Mouse (Mus musculus) intestine, embryonic 16.5 days (tissue): Measurements from ENCODE around the gene Rundc1. TPM values are rescaled to one million over a fixed set of nuclear protein-coding genes. Genes with fewer than 3 reads are reported as not detected.

Experiments
- ATAC-seq: fragments of 200-750 bp; cut with Nextera tagmentation; 2 replicates; pipeline ENCODE4 v1.8.0; 2017; ENCODE audit warnings: moderate TSS enrichment, moderate library complexity
- H3K27ac ChIP-seq: fragments of 300-500 bp; sonication (generic); 2 replicates; pipeline ENCODE4 v1.5.1; 2014; ENCODE audit warnings: mild to moderate bottlenecking, low read length
- H3K27me3 ChIP-seq: fragments of 300-500 bp; sonication (generic); replicated peaks from 2 replicates; pipeline ENCODE4 v1.6.1; 2014; ENCODE audit warnings: low read length, control low read depth, mixed read lengths; ENCODE audit not compliant: control insufficient read depth, insufficient read depth
- H3K36me3 ChIP-seq: fragments of 300-500 bp; sonication (generic); 2 replicates; pipeline ENCODE4 v1.6.1; 2014; ENCODE audit warnings: low read length, control low read depth; ENCODE audit not compliant: control insufficient read depth, insufficient read depth
- H3K4me1 ChIP-seq: fragments of 300-500 bp; sonication (generic); 2 replicates; pipeline ENCODE4 v1.6.1; 2014; ENCODE audit warnings: low read length, control low read depth, mixed read lengths; ENCODE audit not compliant: control insufficient read depth, insufficient read depth
- H3K4me2 ChIP-seq: fragments of 300-500 bp; sonication (generic); 2 replicates; pipeline ENCODE4 v1.6.1; 2014; ENCODE audit warnings: low read depth, low read length, control low read depth
- H3K4me3 ChIP-seq: fragments of 300-500 bp; sonication (generic); 2 replicates; pipeline ENCODE4 v1.5.1; 2014; ENCODE audit warnings: mild to moderate bottlenecking, low read length
- H3K9ac ChIP-seq: fragments of 300-500 bp; sonication (generic); 2 replicates; pipeline ENCODE4 v1.6.1; 2014; ENCODE audit warnings: low read depth, low read length
- H3K9me3 ChIP-seq: fragments of 300-500 bp; sonication (generic); 2 replicates; pipeline ENCODE4 v1.6.1; 2016; ENCODE audit warnings: low read length, control low read depth; ENCODE audit not compliant: control insufficient read depth
- WGBS: fragments of 180-500 bp; shearing (Covaris S2); extraction: QIAGEN DNeasy Blood & Tissue Kit; methylation state at CpG from one replicate; pipeline ENCODE4 v1.1.7; 2014; 5-methylcytosine and 5-hydroxymethylcytosine counted together
- microRNA-seq: library from miRNA; unstranded; fragments of <30 nt; microRNA quantifications from one replicate; pipeline ENCODE4, GENCODE M21; 2016
- polyA plus RNA-seq: library from polyadenylated mRNA; unstranded; fragments of >200 nt; fragmentation: Nextera tagmentation; extraction: Ambion mirVana; gene quantifications from 2 replicates; pipeline ENCODE4 v1.2.1, GENCODE M21; 2015

Gene Rundc1
- polyA plus RNA-seq, 1 experiment from 2014 or later = 16.6 TPM

GRCm38 (mm10) chr11:101477552-101478211 lies 52.8 kb downstream of the Rundc1 start:
- H3K27ac ChIP-seq = no peak overlapping the region
- no peak for ATAC-seq
- 57% methylated on average over 10 of the region's 10 CpGs for WGBS

GRCm38 (mm10) chr11:101479171-101479635 lies 54.3 kb downstream of the Rundc1 start:
- Histone ChIP-seq H3K4me3 (peak overlapping the region; percentile 16; the same call in 1 of the 2 replicates), H3K4me2 (peak overlapping the region; percentile 42), H3K9ac (peak overlapping the region; percentile 51; the same call in 1 of the 2 replicates), H3K27me3 (no peaks in the 10 kb centered on the region), H3K4me1 (peaks cover 20% of the 10 kb centered on the region), H3K27ac (peak overlapping the region; percentile 9; the same call in 1 of the 2 replicates), H3K36me3 (no peaks in the 10 kb centered on the region), H3K9me3 (no peaks in the 10 kb centered on the region)
- ATAC-seq = peak; percentile 25; the same call in 1 of the 2 replicates
- WGBS = 12% methylated on average over 18 of the region's 18 CpGs

More at GRCm38 (mm10) chr11:101477552-101478211, 52.8 kb downstream of the Rundc1 start:
- H3K9me3 ChIP-seq = no peaks in the 10 kb centered on the region
- H3K27me3 ChIP-seq = no peaks in the 10 kb centered on the region
- H3K4me1 ChIP-seq = peaks cover 19% of the 10 kb centered on the region
- no peak overlapping the region for H3K9ac ChIP-seq
- H3K4me3 ChIP-seq = no peak overlapping the region
- no peaks in the 10 kb centered on the region for H3K36me3 ChIP-seq
- H3K4me2 ChIP-seq = no peak overlapping the region

GRCm38 (mm10) chr11:101480912-101481311 lies 56.0 kb downstream of the Rundc1 start:
- H3K27ac ChIP-seq = peak overlapping the region; percentile 76
- no peak overlapping the region for H3K9ac ChIP-seq
- H3K4me1 ChIP-seq = peaks cover 22% of the 10 kb centered on the region
- H3K9me3 ChIP-seq = no peaks in the 10 kb centered on the region
- no peaks in the 10 kb centered on the region for H3K36me3 ChIP-seq
- WGBS = 14% methylated on average over 6 of the region's 6 CpGs
- peak; percentile 85 for ATAC-seq
- H3K4me3 ChIP-seq = no peak overlapping the region
- H3K27me3 ChIP-seq = no peaks in the 10 kb centered on the region
- H3K4me2 ChIP-seq = no peak overlapping the region

GRCm38 (mm10) chr11:101483804-101484203 lies 58.9 kb downstream of the Rundc1 start:
- H3K9ac ChIP-seq = no peak overlapping the region
- H3K27me3 ChIP-seq = no peaks in the 10 kb centered on the region
- peaks cover 24% of the 10 kb centered on the region for H3K4me1 ChIP-seq
- 32% methylated on average over 3 of the region's 3 CpGs for WGBS
- no peaks in the 10 kb centered on the region for H3K9me3 ChIP-seq
- H3K4me3 ChIP-seq = no peak overlapping the region
- H3K36me3 ChIP-seq = 0 out of 2 replicates have a peak, but pooled peaks cover 6% of the 10 kb centered on the region
- no peak for ATAC-seq
- no peak overlapping the region for H3K4me2 ChIP-seq
- peak overlapping the region; percentile 21 for H3K27ac ChIP-seq

- H3K27me3 ChIP-seq = no peaks in the 10 kb centered on the region
- 0 out of 2 replicates have a peak, but pooled peaks cover 6% of the 10 kb centered on the region for H3K36me3 ChIP-seq
- no peak overlapping the region for H3K9ac ChIP-seq
- H3K9me3 ChIP-seq = no peaks in the 10 kb centered on the region
- H3K4me1 ChIP-seq = peaks cover 20% of the 10 kb centered on the region
- H3K27ac ChIP-seq = no peak overlapping the region
- no peak for ATAC-seq
- H3K4me3 ChIP-seq = no peak overlapping the region
- H3K4me2 ChIP-seq = no peak overlapping the region
- WGBS = 43% methylated on average over 6 of the region's 6 CpGs
Measured at GRCm38 (mm10) chr11:101484245-101484644, 59.4 kb downstream of the Rundc1 start.

GRCm38 (mm10) chr11:101484814-101485213 lies 59.9 kb downstream of the Rundc1 start:
- no peak overlapping the region for H3K4me3 ChIP-seq
- 69% methylated on average over 7 of the region's 7 CpGs for WGBS
- no peak for ATAC-seq
- H3K9me3 ChIP-seq = no peaks in the 10 kb centered on the region
- no peak overlapping the region for H3K4me2 ChIP-seq
- no peak overlapping the region for H3K9ac ChIP-seq
- no peak overlapping the region for H3K27ac ChIP-seq
- no peaks in the 10 kb centered on the region for H3K27me3 ChIP-seq
- 0 out of 2 replicates have a peak, but pooled peaks cover 6% of the 10 kb centered on the region for H3K36me3 ChIP-seq
- peaks cover 14% of the 10 kb centered on the region for H3K4me1 ChIP-seq

Small RNA genes lying within 50 kb of the gene (microRNA-seq; reads per million reads assigned to microRNA genes)
- gene Mir6929 = not detected

Other genes with a start within 250 kb of the Rundc1 start
- gene Ccr10, start 249.6 kb upstream of the Rundc1 start, polyA plus RNA-seq = 0.20 and 0.29 TPM in 2 replicates
- gene Ezh1, start 198.6 kb upstream of the Rundc1 start, polyA plus RNA-seq = 16.2 and 18.8 TPM in 2 replicates
- gene Ramp2, start 179.1 kb upstream of the Rundc1 start, polyA plus RNA-seq = 87.8 and 95.1 TPM in 2 replicates
- 152 and 155 TPM in 2 replicates for gene Vps25, start 171.4 kb upstream of the Rundc1 start, polyA plus RNA-seq
- 10.2 and 10.8 TPM in 2 replicates for gene Wnk4, start 164.5 kb upstream of the Rundc1 start, polyA plus RNA-seq
- 0.84 and 1.0 TPM in 2 replicates for gene Cntd1, start 146.1 kb upstream of the Rundc1 start, polyA plus RNA-seq
- 258 and 278 TPM in 2 replicates for gene Coa3, start 146.0 kb upstream of the Rundc1 start, polyA plus RNA-seq
- 136 and 145 TPM in 2 replicates for gene Becn1, start 122.8 kb upstream of the Rundc1 start, polyA plus RNA-seq
- 119 and 125 TPM in 2 replicates for gene Psme3, start 108.9 kb upstream of the Rundc1 start, polyA plus RNA-seq
- 0.86 and 0.88 TPM in 2 replicates for gene Aoc2, start 100.0 kb upstream of the Rundc1 start, polyA plus RNA-seq
- 2.4 and 2.7 TPM in 2 replicates for gene Aoc3, start 94.5 kb upstream of the Rundc1 start, polyA plus RNA-seq
- 1.2 and 1.9 TPM in 2 replicates for gene G6pc, start 57.5 kb upstream of the Rundc1 start, polyA plus RNA-seq
- gene Aarsd1, start 7.5 kb upstream of the Rundc1 start, polyA plus RNA-seq = 53.6 and 64.0 TPM in 2 replicates
- 7.2 and 10.1 TPM in 2 replicates for gene Gm27029, start 289 bp upstream of the Rundc1 start, polyA plus RNA-seq
- gene Ptges3l, start 248 bp downstream of the Rundc1 start, polyA plus RNA-seq = 11.1 and 12.4 TPM in 2 replicates
- 251 and 288 TPM in 2 replicates for gene Rpl27, start 17.2 kb downstream of the Rundc1 start, polyA plus RNA-seq
- gene Ifi35, start 23.3 kb downstream of the Rundc1 start, polyA plus RNA-seq = 29.7 and 31.1 TPM in 2 replicates
- 21.0 and 22.1 TPM in 2 replicates for gene Rnd2, start 39.9 kb downstream of the Rundc1 start, polyA plus RNA-seq
- gene Vat1, start 41.1 kb downstream of the Rundc1 start, polyA plus RNA-seq = 69.9 and 88.2 TPM in 2 replicates
- 6.0 and 6.8 TPM in 2 replicates for gene Brca1, start 126.9 kb downstream of the Rundc1 start, polyA plus RNA-seq
- gene Nbr1, start 127.1 kb downstream of the Rundc1 start, polyA plus RNA-seq = 56.2 and 65.5 TPM in 2 replicates
- gene Tmem106a, start 157.2 kb downstream of the Rundc1 start, polyA plus RNA-seq = 38.6 and 49.4 TPM in 2 replicates
- not detected in 2 replicates for gene Gm11634, start 174.2 kb downstream of the Rundc1 start, polyA plus RNA-seq
- gene Rdm1, start 202.1 kb downstream of the Rundc1 start, polyA plus RNA-seq = 36.3 and 41.7 TPM in 2 replicates
- 6.6 and 6.9 TPM in 2 replicates for gene Arl4d, start 240.5 kb downstream of the Rundc1 start, polyA plus RNA-seq